Mouse (Mus musculus) kidney, adult 9 months (tissue): Measurements from ENCODE around the gene Tbx20.

Experiments
- DNase-seq: peaks from one replicate; pipeline ENCODE4 v3.0.0; 2022

Gene Tbx20

GRCm38 (mm10) chr9:24767056-24767455, 7.0 kb downstream of the Tbx20 start:
- DNase-seq, result no peak

- DNase-seq, result no peak
Measured at GRCm38 (mm10) chr9:24765572-24765971, 8.5 kb downstream of the Tbx20 start.

GRCm38 (mm10) chr9:24760461-24760860, 13.6 kb downstream of the Tbx20 start:
- DNase-seq, result peak; percentile 18

- no peak for DNase-seq
Measured at GRCm38 (mm10) chr9:24744958-24745357, 29.1 kb downstream of the Tbx20 start.

GRCm38 (mm10) chr9:24701246-24701645, 72.9 kb downstream of the Tbx20 start:
- no peak for DNase-seq

GRCm38 (mm10) chr9:24696405-24696778, 77.7 kb downstream of the Tbx20 start:
- no peak for DNase-seq

GRCm38 (mm10) chr9:24695700-24696404, 78.3 kb downstream of the Tbx20 start, which contains the start of gene Dpy19l2:
Gene Dpy19l2 (minus strand): TSS chr9:24696293.
- no peak for DNase-seq
